Mouse (Mus musculus) ES-Bruce4 (cell line): ENCODE measurements around the gene Smc2. TPM values are rescaled to one million over a fixed set of nuclear protein-coding genes. Genes with fewer than 3 reads are reported as not detected.
"Not testable (repeated sequence)": the region's sequence is repeated elsewhere in the genome, so short reads cannot be mapped to it uniquely, and the experiment has no call there.

Experiments used
- H3K27ac ChIP-seq: 2 replicates; pipeline ENCODE4 v1.5.1; 2012; ENCODE audit warnings: low read length, inconsistent platforms; ENCODE audit not compliant: insufficient read depth
- H3K27me3 ChIP-seq: 2 replicates; pipeline ENCODE4 v1.6.1; 2012; ENCODE audit warnings: mild to moderate bottlenecking, low read length, inconsistent platforms; ENCODE audit not compliant: control insufficient read depth, poor library complexity, insufficient read depth, severe bottlenecking
- H3K36me3 ChIP-seq: 2 replicates; pipeline ENCODE4 v1.6.1; 2012; ENCODE audit warnings: inconsistent platforms, mild to moderate bottlenecking, low read length, moderate library complexity; ENCODE audit not compliant: control insufficient read depth, poor library complexity, insufficient read depth, severe bottlenecking
- H3K4me1 ChIP-seq: one replicate; pipeline ENCODE4 v1.8.1; 2011; ENCODE audit warnings: low read length; ENCODE audit not compliant: control insufficient read depth, insufficient read depth
- H3K4me3 ChIP-seq: 2 replicates; pipeline ENCODE4 v1.5.1; 2011; ENCODE audit warnings: low read depth, mild to moderate bottlenecking, low read length
- H3K9ac ChIP-seq: 2 replicates; pipeline ENCODE4 v1.6.1; 2012; ENCODE audit warnings: low read depth, mild to moderate bottlenecking, inconsistent platforms; ENCODE audit not compliant: poor library complexity, severe bottlenecking
- H3K9me3 ChIP-seq: replicated peaks from 2 replicates; pipeline ENCODE4 v1.6.1; 2012; ENCODE audit warnings: mild to moderate bottlenecking, low read length, inconsistent platforms; ENCODE audit not compliant: control insufficient read depth, poor library complexity, insufficient read depth, severe bottlenecking
- CTCF ChIP-seq: IDR thresholded peaks from one replicate; pipeline ENCODE4 v1.8.1; 2011; ENCODE audit warnings: low read depth, low read length
- EP300 ChIP-seq: IDR thresholded peaks from 2 replicates; pipeline ENCODE4 v1.6.1; 2011; ENCODE audit warnings: low read depth, low read length; ENCODE audit not compliant: insufficient read depth
- POLR2A ChIP-seq: IDR thresholded peaks from one replicate; pipeline ENCODE4 v1.8.1; 2011; ENCODE audit warnings: low read length; ENCODE audit not compliant: insufficient read depth
- polyA plus RNA-seq: library from polyadenylated mRNA; stranded (reverse); fragments of >200 nt; gene quantifications from 2 replicates; pipeline ENCODE4 v1.2.4, GENCODE M21; 2011; ENCODE audit warnings: low read depth; ENCODE audit not compliant: missing spikeins, insufficient read depth, insufficient read length

The Smc2 gene
- polyA plus RNA-seq, 1 experiment = 107 TPM

DNA sequence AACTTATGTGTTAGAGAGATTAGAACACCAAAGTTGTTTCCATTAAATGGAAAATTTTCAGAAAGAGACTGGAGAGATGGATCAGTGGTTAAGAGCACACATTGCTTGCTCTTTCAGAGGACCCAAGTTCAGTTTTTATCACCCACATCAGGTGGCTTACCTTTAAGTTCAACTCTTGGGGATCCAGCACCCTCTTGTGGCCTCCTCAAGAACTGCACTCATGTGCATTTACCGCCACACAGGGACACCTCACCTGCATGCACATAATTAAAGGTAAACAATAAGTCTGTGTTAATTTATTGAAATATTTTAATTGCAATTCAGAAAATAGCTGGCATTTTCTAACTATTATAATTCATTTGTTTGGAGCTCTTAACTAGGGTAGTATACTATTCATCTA, 20.7 kb downstream of the Smc2 start:
- peaks cover 49% of the 10 kb centered on the region for H3K36me3 ChIP-seq
- H3K27ac ChIP-seq = no peak overlapping the region
- no peaks in the 10 kb centered on the region for H3K27me3 ChIP-seq
- H3K4me1 ChIP-seq = no peaks in the 10 kb centered on the region
- no peaks in the 10 kb centered on the region for H3K9me3 ChIP-seq
- TF ChIP-seq POLR2A (no peak), EP300 (no peak), CTCF (peak; percentile 46)
- no peak overlapping the region for H3K9ac ChIP-seq
- no peak overlapping the region for H3K4me3 ChIP-seq

DNA sequence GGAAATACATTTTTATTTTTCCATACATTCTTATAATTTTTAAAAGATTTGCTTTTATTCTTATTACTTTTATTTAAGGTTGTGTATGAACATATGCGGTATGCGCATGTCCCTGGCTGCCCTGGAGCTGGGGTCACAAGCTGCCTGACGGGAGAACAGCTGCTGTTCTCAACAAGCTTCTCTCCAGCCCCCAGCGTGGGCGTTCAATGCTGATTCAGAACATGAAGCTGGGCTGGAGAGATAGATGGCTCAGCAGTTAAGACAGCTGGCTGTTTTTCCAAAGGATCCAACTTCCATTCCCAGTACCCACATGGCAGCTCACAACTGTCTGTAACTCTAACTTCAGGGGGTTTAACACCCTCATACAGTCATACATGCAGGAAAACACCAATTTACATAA, 22.3 kb downstream of the Smc2 start:
- H3K4me3 ChIP-seq = no peak overlapping the region
- TF ChIP-seq POLR2A (no peak), EP300 (no peak), CTCF (no peak)
- H3K36me3 ChIP-seq = peaks cover 50% of the 10 kb centered on the region
- no peaks in the 10 kb centered on the region for H3K27me3 ChIP-seq
- no peaks in the 10 kb centered on the region for H3K9me3 ChIP-seq
- no peaks in the 10 kb centered on the region for H3K4me1 ChIP-seq
- H3K9ac ChIP-seq = no peak overlapping the region
- H3K27ac ChIP-seq = no peak overlapping the region

DNA sequence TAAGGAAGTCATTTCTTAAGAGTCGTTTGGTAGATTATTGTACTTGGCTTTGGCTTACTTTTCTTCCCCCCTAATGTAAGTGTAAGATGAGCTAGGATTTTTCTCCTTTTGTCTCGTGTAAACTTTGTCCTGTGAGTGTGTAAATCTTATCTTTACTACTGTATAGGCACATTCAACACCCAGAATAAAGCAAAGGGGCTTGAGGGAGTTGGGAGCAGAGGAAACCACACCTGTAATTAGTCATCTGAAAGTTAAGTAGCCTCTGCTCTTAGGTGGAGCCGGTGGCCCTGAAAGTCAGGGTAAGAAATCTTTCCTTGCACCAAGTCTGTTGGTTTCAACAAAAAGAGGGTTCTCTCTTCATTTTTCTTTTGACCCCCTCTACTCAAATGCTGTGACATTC, 34.4 kb downstream of the Smc2 start:
- peaks cover 37% of the 10 kb centered on the region for H3K36me3 ChIP-seq
- no peak for TF ChIP-seq EP300
- H3K4me3 ChIP-seq = no peak overlapping the region
- H3K4me1 ChIP-seq = no peaks in the 10 kb centered on the region
- H3K27ac ChIP-seq = no peak overlapping the region
- H3K9me3 ChIP-seq = no peaks in the 10 kb centered on the region
- no peak overlapping the region for H3K9ac ChIP-seq
- no peaks in the 10 kb centered on the region for H3K27me3 ChIP-seq

DNA sequence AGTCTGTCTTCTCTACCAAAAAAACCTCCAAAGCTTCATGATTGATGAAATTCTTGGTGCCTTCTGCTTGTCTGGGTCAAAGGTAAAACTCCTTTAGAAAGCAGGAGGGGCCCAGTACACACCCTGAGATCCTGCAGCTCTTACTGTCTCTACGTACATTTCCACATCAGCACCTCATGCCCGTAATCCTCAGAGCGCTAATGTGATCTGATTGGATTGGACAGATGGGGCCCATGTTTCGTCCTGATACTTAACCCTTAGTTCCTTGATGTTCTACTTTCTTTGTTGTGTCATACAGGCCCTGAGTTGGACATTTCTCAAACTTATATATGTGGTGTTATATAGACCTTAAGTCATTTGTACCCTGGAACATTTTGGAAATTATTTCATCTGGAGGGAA, 48.4 kb downstream of the Smc2 start:
- Histone ChIP-seq H3K27ac (no peak overlapping the region), H3K4me3 (no peak overlapping the region), H3K36me3 (peaks cover 20% of the 10 kb centered on the region), H3K9me3 (no peaks in the 10 kb centered on the region), H3K9ac (no peak overlapping the region), H3K4me1 (no peaks in the 10 kb centered on the region), H3K27me3 (no peaks in the 10 kb centered on the region)
- TF ChIP-seq CTCF (no peak), EP300 (no peak), POLR2A (no peak)

DNA sequence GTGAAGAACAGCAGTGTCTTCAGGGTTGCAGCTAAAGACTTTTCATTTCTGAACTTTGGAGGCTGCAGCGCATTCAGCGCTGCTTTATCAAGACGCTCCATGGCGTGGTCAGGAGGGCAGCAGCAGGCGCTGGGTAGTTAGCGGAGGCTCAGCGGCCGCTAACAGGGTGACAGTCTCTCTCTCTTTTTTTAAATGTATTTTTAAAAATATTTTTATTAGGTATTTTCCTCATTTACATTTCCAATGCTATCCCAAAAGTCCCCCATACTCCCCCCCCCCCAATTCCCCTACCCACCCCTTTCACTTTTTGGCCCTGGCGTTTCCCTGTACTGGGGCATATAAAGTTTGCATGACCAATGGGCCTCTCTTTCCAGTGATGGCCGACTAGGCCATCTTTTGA, 58.1 kb downstream of the Smc2 start, which contains the start of gene Vma21-ps:
Vma21-ps (minus strand) TSS at position 101 of the 400 bp plus-strand sequence.
- H3K36me3 ChIP-seq, H3K4me3 ChIP-seq, H3K27ac ChIP-seq, H3K4me1 ChIP-seq, H3K9me3 ChIP-seq, H3K9ac ChIP-seq, H3K27me3 ChIP-seq: not testable (repeated sequence)

DNA sequence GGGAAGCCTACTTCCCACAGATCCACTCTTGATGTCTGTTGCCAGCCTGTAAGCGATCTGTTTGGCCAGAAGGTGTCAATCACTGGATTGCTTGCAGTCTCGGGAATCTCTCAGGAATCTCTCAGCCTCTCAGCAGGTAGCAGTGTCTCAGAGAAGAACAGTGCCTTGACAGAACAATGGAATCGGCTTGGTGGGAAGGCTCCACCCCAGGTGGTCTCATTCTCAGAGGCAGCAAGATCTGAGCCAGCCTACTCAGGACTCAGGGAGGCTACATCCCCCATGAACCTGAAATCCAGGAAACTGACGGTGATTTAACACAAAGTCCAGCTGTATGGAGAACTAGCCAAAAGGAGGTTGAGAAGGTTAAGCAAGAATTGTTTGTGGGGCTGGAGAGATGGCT, 78.5 kb downstream of the Smc2 start:
- Histone ChIP-seq H3K4me1 (peaks cover 2% of the 10 kb centered on the region), H3K9ac (no peak overlapping the region), H3K27ac (no peak overlapping the region), H3K4me3 (no peak overlapping the region), H3K9me3 (no peaks in the 10 kb centered on the region; the same call in 1 of the 2 replicates), H3K36me3 (no peaks in the 10 kb centered on the region), H3K27me3 (no peaks in the 10 kb centered on the region)
- TF ChIP-seq CTCF (no peak), EP300 (no peak)

DNA sequence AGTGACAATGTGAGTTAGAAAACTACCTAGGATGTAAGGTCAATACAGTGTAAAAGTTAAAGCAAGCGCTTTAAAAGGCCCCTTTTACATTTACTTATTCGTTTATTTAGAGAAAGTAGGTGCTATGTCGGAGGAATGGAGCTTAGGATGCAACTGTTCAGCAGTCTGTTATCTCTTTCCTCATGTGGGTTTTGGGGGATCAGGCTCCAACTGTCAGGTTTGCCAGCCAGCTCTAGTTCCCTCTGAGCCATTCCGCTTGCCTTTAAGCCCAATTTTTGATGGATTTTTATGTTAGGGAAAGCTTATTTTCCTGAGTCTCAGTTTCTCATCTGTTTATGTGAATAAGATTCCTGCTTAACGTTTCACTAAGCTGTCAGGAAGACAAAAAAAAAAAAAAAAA, 80.3 kb downstream of the Smc2 start:
- H3K27me3 ChIP-seq = no peaks in the 10 kb centered on the region; the same call in 1 of the 2 replicates
- H3K4me3 ChIP-seq = no peak overlapping the region
- no peak overlapping the region for H3K27ac ChIP-seq
- no peaks in the 10 kb centered on the region for H3K9me3 ChIP-seq
- TF ChIP-seq POLR2A (no peak), EP300 (no peak), CTCF (no peak)
- H3K36me3 ChIP-seq = no peaks in the 10 kb centered on the region
- peaks cover 2% of the 10 kb centered on the region for H3K4me1 ChIP-seq
- H3K9ac ChIP-seq = no peak overlapping the region
